Mouse (Mus musculus) MEL (cell line): ENCODE measurements around the gene Col6a4. TPM values are rescaled to one million over a fixed set of nuclear protein-coding genes. Genes with fewer than 3 reads are reported as not detected.

Source experiments
- DNase-seq: peaks from one replicate; pipeline ENCODE4 v3.0.0; 2011; ENCODE audit warnings: low read depth, low spot score
- H3K27ac ChIP-seq: 2 replicates; pipeline ENCODE4 v1.5.1; 2012; ENCODE audit warnings: low read depth, mild to moderate bottlenecking, control low read depth, low read length, moderate library complexity; ENCODE audit not compliant: control insufficient read depth
- H3K27me3 ChIP-seq, 2 experiments: fragments of 150-350 bp in 1 of 2; sonication (generic) in 1 of 2; 2 replicates each; pipeline ENCODE4 v1.6.1; 2012; ENCODE audit warnings: low read length in 2 of 2, mild to moderate bottlenecking in 2 of 2, improper control_type of control experiment in 1 of 2, moderate library complexity in 1 of 2; ENCODE audit not compliant: insufficient read depth in 2 of 2, control insufficient read depth in 1 of 2
- H3K36me3 ChIP-seq, 2 experiments: 2 replicates each; pipeline ENCODE4 v1.6.1; 2012 to 2014; ENCODE audit warnings: low read length in 2 of 2, improper control_type of control experiment in 1 of 2, inconsistent platforms in 1 of 2, mild to moderate bottlenecking in 1 of 2; ENCODE audit not compliant: insufficient read depth in 2 of 2, control insufficient read depth in 1 of 2
- H3K4me1 ChIP-seq, 2 experiments: fragments of 150-350 bp in 1 of 2; sonication (generic) in 1 of 2; 2 replicates each; pipeline ENCODE4 v1.6.1; 2012; ENCODE audit warnings: low read length in 2 of 2, improper control_type of control experiment in 1 of 2, mild to moderate bottlenecking in 1 of 2; ENCODE audit not compliant: insufficient read depth in 2 of 2, control insufficient read depth in 1 of 2
- H3K4me3 ChIP-seq, 2 experiments: fragments of 150-350 bp in 1 of 2; sonication (generic) in 1 of 2; 2 replicates each; pipeline ENCODE4 v1.5.1; 2012; ENCODE audit warnings: low read depth in 2 of 2, low read length in 2 of 2, mild to moderate bottlenecking in 2 of 2, moderate library complexity in 2 of 2, control low read depth in 1 of 2, improper control_type of control experiment in 1 of 2; ENCODE audit not compliant: control insufficient read depth in 1 of 2, insufficient read depth in 1 of 2
- H3K79me2 ChIP-seq: 2 replicates; pipeline ENCODE4 v1.6.1; 2012; ENCODE audit warnings: mild to moderate bottlenecking, low read length, moderate library complexity; ENCODE audit not compliant: control insufficient read depth, poor library complexity, insufficient read depth
- H3K9ac ChIP-seq: 2 replicates; pipeline ENCODE4 v1.6.1; 2012; ENCODE audit warnings: low read depth, mild to moderate bottlenecking, control low read depth, low read length, moderate library complexity; ENCODE audit not compliant: control insufficient read depth, poor library complexity, severe bottlenecking
- H3K9me3 ChIP-seq: fragments of 150-350 bp; sonication (generic); replicated peaks from 2 replicates; pipeline ENCODE4 v1.6.1; 2012; ENCODE audit warnings: mild to moderate bottlenecking, low read length, improper control_type of control experiment, moderate library complexity; ENCODE audit not compliant: insufficient read depth
- BHLHE40 ChIP-seq: IDR thresholded peaks from 2 replicates; pipeline ENCODE4 v1.6.1; 2012; ENCODE audit warnings: low read depth, mild to moderate bottlenecking, inconsistent platforms, low read length, improper control_type of control experiment, borderline replicate concordance
- CHD2 ChIP-seq: IDR thresholded peaks from 2 replicates; pipeline ENCODE4 v1.6.1; 2011; ENCODE audit warnings: low read length, improper control_type of control experiment
- CTCF ChIP-seq, 3 experiments: IDR thresholded peaks in 2 of 3; conservative IDR thresholded peaks in 1 of 3; 2 replicates each; pipeline ENCODE4 v1.5.1; 2011 to 2012; ENCODE audit warnings: low read length in 3 of 3, low read depth in 2 of 3, mild to moderate bottlenecking in 2 of 3, improper control_type of control experiment in 1 of 3, inconsistent platforms in 1 of 3, mixed read lengths in 1 of 3, moderate library complexity in 1 of 3; ENCODE audit not compliant: control insufficient read depth in 1 of 3, insufficient read depth in 1 of 3, poor library complexity in 1 of 3, severe bottlenecking in 1 of 3
- EP300 ChIP-seq, 2 experiments: IDR thresholded peaks; 2 replicates each; pipeline ENCODE4 v1.6.1; 2011; ENCODE audit warnings: improper control_type of control experiment in 2 of 2, low read length in 2 of 2, low read depth in 1 of 2, mild to moderate bottlenecking in 1 of 2
- GABPA ChIP-seq: IDR thresholded peaks from 2 replicates; pipeline ENCODE4 v1.6.1; 2012; ENCODE audit warnings: low read depth, mild to moderate bottlenecking, inconsistent platforms, low read length, improper control_type of control experiment, moderate library complexity
- GATA1 ChIP-seq: IDR thresholded peaks from 2 replicates; pipeline ENCODE4 v1.6.1; 2011; ENCODE audit warnings: low read depth, low read length, improper control_type of control experiment
- HCFC1 ChIP-seq: IDR thresholded peaks from 2 replicates; pipeline ENCODE4 v1.6.1; 2012; ENCODE audit warnings: low read depth, mild to moderate bottlenecking, inconsistent platforms, low read length, improper control_type of control experiment, moderate library complexity
- KAT2A ChIP-seq: conservative IDR thresholded peaks from 2 replicates; pipeline ENCODE4 v1.6.1; 2012; ENCODE audit warnings: low read depth, low read length, improper control_type of control experiment, inconsistent platforms
- MAFK ChIP-seq: IDR thresholded peaks from 2 replicates; pipeline ENCODE4 v1.6.1; 2011; ENCODE audit warnings: low read depth, mild to moderate bottlenecking, low read length, improper control_type of control experiment, borderline replicate concordance
- MYC ChIP-seq: IDR thresholded peaks from 2 replicates; pipeline ENCODE4 v1.6.1; 2011; ENCODE audit warnings: low read depth, mild to moderate bottlenecking, low read length, improper control_type of control experiment, moderate library complexity
- NRF1 ChIP-seq: IDR thresholded peaks from 2 replicates; pipeline ENCODE4 v1.6.1; 2014; ENCODE audit warnings: low read depth, mild to moderate bottlenecking, inconsistent platforms, low read length, improper control_type of control experiment, moderate library complexity; ENCODE audit not compliant: poor library complexity, insufficient read depth, severe bottlenecking
- POLR2A ChIP-seq, 2 experiments: IDR thresholded peaks; 2 replicates each; pipeline ENCODE4 v1.6.1; 2011 to 2012; ENCODE audit warnings: low read length in 2 of 2, mild to moderate bottlenecking in 2 of 2, control low read depth in 1 of 2, improper control_type of control experiment in 1 of 2, low read depth in 1 of 2, moderate library complexity in 1 of 2; ENCODE audit not compliant: control insufficient read depth in 1 of 2, insufficient read depth in 1 of 2, poor library complexity in 1 of 2
- POLR2AphosphoS2 ChIP-seq: IDR thresholded peaks from 2 replicates; pipeline ENCODE4 v1.6.1; 2011; ENCODE audit warnings: low read length, improper control_type of control experiment
- POLR2AphosphoS5 ChIP-seq: IDR thresholded peaks from 2 replicates; pipeline ENCODE4 v1.6.1; 2012; ENCODE audit warnings: low read depth, borderline replicate concordance, mild to moderate bottlenecking, inconsistent platforms, low read length, moderate library complexity, mixed read lengths
- RAD21 ChIP-seq: IDR thresholded peaks from 2 replicates; pipeline ENCODE4 v1.6.1; 2011; ENCODE audit warnings: mild to moderate bottlenecking, low read depth, low read length, improper control_type of control experiment
- SIN3A ChIP-seq: IDR thresholded peaks from 2 replicates; pipeline ENCODE4 v1.6.1; 2012; ENCODE audit warnings: low read length, improper control_type of control experiment, inconsistent platforms
- TBP ChIP-seq: IDR thresholded peaks from 2 replicates; pipeline ENCODE4 v1.8.0; 2011; ENCODE audit warnings: low read depth, low read length, improper control_type of control experiment
- TCF12 ChIP-seq: IDR thresholded peaks from 2 replicates; pipeline ENCODE4 v1.6.1; 2014; ENCODE audit warnings: low read depth, mild to moderate bottlenecking, inconsistent platforms, low read length, improper control_type of control experiment, moderate library complexity
- UBTF ChIP-seq: IDR thresholded peaks from 2 replicates; pipeline ENCODE4 v1.6.1; 2012; ENCODE audit warnings: low read depth, mild to moderate bottlenecking, inconsistent platforms, low read length, improper control_type of control experiment, moderate library complexity, borderline replicate concordance; ENCODE audit not compliant: insufficient read depth
- USF1 ChIP-seq: IDR thresholded peaks from 2 replicates; pipeline ENCODE4 v1.6.1; 2014; ENCODE audit warnings: low read depth, mild to moderate bottlenecking, inconsistent platforms, low read length, improper control_type of control experiment, moderate library complexity
- ZKSCAN1 ChIP-seq: IDR thresholded peaks from 2 replicates; pipeline ENCODE4 v1.6.1; 2012; ENCODE audit warnings: low read depth, mild to moderate bottlenecking, inconsistent platforms, low read length, improper control_type of control experiment, moderate library complexity
- polyA plus RNA-seq, 2 experiments: library from polyadenylated mRNA; stranded (reverse) in 1 of 2; unstranded in 1 of 2; fragments of >175 nt in 1 of 2; fragments of >200 nt in 1 of 2; gene quantifications; 2 replicates each; pipeline versions ENCODE4 v1.2.1 to v1.2.4; 2012; ENCODE audit warnings: low replicate concordance in 2 of 2, low read depth in 1 of 2; ENCODE audit not compliant: insufficient read length in 2 of 2, insufficient read depth in 1 of 2, missing spikeins in 1 of 2
- total RNA-seq: library from RNA; depleted of rRNA; stranded (reverse); fragments of 300-350 nt; gene quantifications from 2 replicates; pipeline ENCODE4 v1.2.3, GENCODE M21; 2012

Gene Col6a4
- total and polyA plus RNA-seq, 3 experiments = not detected

DNA sequence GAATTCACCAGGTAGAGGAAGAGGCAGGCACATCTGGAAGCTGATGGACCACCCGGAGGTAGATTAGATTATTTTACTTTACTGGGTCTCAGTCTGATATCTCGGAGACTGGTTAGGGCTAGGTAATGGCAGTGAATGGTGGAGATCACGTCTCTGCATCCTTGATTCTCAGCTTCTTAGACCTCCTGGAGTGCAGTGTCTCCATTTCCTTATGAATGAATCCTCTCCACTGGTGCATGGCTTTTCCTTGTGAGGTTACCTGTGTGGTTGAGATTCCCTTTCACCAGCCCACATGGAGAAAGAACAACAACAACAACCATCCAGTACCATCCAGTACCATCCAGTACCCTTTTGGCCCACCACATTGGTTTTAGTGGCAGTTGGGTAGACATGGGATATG, 124.6 kb downstream of the Col6a4 start:
- no peaks in the 10 kb centered on the region for H3K27me3 ChIP-seq
- no peak overlapping the region for H3K9ac ChIP-seq
- H3K79me2 ChIP-seq = no peaks in the 10 kb centered on the region
- no peak for TF ChIP-seq TBP
- TF ChIP-seq POLR2AphosphoS5 = no peak
- no peak for TF ChIP-seq GABPA
- no peak for TF ChIP-seq CTCF (IDR thresholded peaks at IDR 0.05 in 2 of 3, conservative IDR thresholded peaks at IDR 0.05 in 1 of 3; ENCODE audit: control insufficient read depth in 1 of 3, insufficient read depth in 1 of 3, low read depth in 2 of 3, low read length in 3 of 3, poor library complexity in 1 of 3, severe bottlenecking in 1 of 3)
- TF ChIP-seq CHD2 = no peak
- TF ChIP-seq ZKSCAN1 = no peak
- TF ChIP-seq GATA1 = no peak
- TF ChIP-seq UBTF = no peak
- TF ChIP-seq MAFK = no peak
- TF ChIP-seq RAD21 = no peak
- TF ChIP-seq TCF12 = no peak
- no peak for TF ChIP-seq EP300 (IDR thresholded peaks at IDR 0.05; ENCODE audit: low read depth in 1 of 2, low read length in 2 of 2)
- no peak for TF ChIP-seq USF1
- TF ChIP-seq, all 39 proteins: peak for 0
- no peaks in the 10 kb centered on the region for H3K36me3 ChIP-seq
- DNase-seq = no peak
- no peak overlapping the region for H3K27ac ChIP-seq
- H3K9me3 ChIP-seq = no peaks in the 10 kb centered on the region
- H3K4me1 ChIP-seq = no peaks in the 10 kb centered on the region
- H3K4me3 ChIP-seq = no peak overlapping the region

DNA sequence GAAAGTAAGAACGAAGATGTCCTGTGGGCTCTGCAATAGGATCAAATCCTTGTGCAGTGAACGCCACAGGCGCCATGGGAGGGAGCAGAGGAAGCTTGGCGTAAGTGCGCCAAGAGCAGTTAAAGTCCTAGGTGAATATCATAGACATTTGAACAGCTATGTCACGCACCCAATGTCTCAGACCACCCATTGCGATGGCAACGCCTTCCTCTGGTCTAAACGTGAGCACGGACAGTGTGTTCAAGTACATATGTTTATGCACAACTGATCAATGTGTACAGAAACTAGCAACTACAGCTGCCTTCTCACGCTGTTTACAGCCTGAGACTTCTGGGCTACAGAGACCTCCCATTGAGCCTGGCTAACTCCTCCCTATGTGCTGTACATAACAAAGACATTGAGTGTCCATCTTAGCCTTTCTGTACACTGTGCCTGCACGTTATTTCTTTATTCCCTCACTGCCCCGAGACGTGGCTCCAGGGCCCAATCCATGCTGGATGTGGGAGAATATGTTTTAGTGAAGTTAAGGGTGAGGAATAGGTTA, 125.2 kb downstream of the Col6a4 start:
- Histone ChIP-seq H3K4me3 (no peak overlapping the region), H3K36me3 (no peaks in the 10 kb centered on the region), H3K9ac (no peak overlapping the region), H3K27ac (no peak overlapping the region), H3K27me3 (no peaks in the 10 kb centered on the region), H3K9me3 (no peaks in the 10 kb centered on the region), H3K4me1 (no peaks in the 10 kb centered on the region), H3K79me2 (no peaks in the 10 kb centered on the region)
- no peak for TF ChIP-seq HCFC1
- no peak for DNase-seq

DNA sequence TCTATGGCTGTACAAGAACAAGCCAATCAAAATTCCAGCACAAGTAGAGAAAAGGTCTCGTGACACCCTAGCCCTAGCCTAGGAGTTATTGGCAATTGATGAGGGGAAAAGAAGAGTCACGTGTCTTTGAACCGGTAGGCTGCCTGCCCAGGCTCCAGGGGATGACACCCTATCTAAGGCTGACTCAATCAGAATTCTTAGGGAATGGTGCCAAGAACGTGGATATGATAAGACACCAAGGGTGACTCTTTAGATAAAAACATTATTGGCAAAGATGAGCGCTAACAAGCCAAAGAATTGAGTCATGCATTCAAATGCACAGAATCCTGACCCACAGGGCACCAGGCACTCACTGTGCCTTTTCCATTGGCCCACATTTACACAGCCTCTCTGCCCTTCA, 125.7 kb downstream of the Col6a4 start:
- H3K9ac ChIP-seq = no peak overlapping the region
- no peaks in the 10 kb centered on the region for H3K79me2 ChIP-seq
- H3K27ac ChIP-seq = no peak overlapping the region

More for the DNA sequence above, 125.7 kb downstream of the Col6a4 start:
- H3K27me3 ChIP-seq = no peaks in the 10 kb centered on the region
- no peaks in the 10 kb centered on the region for H3K9me3 ChIP-seq
- no peaks in the 10 kb centered on the region for H3K36me3 ChIP-seq
- TF ChIP-seq KAT2A (no peak), CTCF (IDR thresholded peaks at IDR 0.05 in 2 of 3, conservative IDR thresholded peaks at IDR 0.05 in 1 of 3; ENCODE audit: control insufficient read depth in 1 of 3, insufficient read depth in 1 of 3, low read depth in 2 of 3, low read length in 3 of 3, poor library complexity in 1 of 3, severe bottlenecking in 1 of 3) (no peak), RAD21 (no peak), POLR2A (IDR thresholded peaks at IDR 0.05; ENCODE audit: control insufficient read depth in 1 of 2, insufficient read depth in 1 of 2, low read depth in 1 of 2, low read length in 2 of 2, poor library complexity in 1 of 2) (no peak), UBTF (no peak), POLR2AphosphoS2 (no peak), SIN3A (no peak), BHLHE40 (no peak), GATA1 (no peak), MYC (no peak), ZKSCAN1 (no peak), NRF1 (no peak)
- H3K4me1 ChIP-seq = no peaks in the 10 kb centered on the region
- no peak overlapping the region for H3K4me3 ChIP-seq
- no peak for DNase-seq
